Mouse (Mus musculus): ENCODE measurements around the gene Rapgef5. TPM values are rescaled to one million over a fixed set of nuclear protein-coding genes. Genes with fewer than 3 reads are reported as not detected.

The Rapgef5 gene
- polyA plus RNA-seq (2015; fragmentation: Nextera tagmentation; extraction: Ambion mirVana): 7.0 and 7.6 TPM in 2 replicates

DNA sequence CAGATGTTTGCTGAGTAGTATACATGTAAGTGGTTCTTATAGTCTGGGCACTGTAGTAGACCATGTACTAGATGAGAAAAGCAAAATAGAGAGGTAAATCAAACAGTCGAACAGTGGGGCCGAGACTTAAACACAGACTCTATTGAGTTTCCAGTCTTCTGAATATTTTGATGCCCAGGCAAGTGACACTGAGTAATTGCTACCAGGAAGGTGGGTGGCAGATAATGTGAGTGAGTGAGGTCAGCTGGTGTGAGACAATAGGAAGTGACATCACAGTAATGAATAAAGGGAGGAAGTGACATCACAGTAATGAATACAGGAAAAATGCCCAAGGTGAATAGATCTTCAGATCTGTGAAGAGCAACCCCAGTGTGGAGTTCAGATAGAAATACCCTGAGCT is at the start of gene Rapgef5:
Gene Rapgef5, plus strand, starts transcription at position 301 of the 400 bp plus-strand sequence.

DNA sequence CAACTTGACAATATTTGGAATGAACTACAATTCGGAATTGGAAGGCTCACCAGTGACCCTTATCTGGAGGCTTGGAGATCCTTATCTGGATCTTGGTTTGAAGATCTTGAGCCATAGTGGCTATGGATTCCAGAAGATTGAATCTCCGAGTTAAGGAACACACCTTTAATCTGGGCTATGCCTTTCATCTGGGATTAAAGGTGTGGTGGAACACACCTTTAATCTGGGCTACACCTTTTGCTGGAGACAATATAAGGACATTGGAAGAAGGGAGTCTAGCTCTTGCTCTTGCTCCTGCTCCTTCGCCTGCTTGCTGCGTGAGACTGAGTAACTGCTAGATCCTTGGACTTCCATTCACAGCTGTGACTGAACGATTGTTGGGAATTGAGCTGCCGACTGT is 287.7 kb downstream of the Rapgef5 start, which contains the start of gene Cdca7l:
Gene Cdca7l, plus strand, starts transcription at position 301 of the 400 bp plus-strand sequence.

Data from urinary bladder, postnatal 0 days (tissue).